Mouse (Mus musculus) liver, adult 10 weeks (tissue): ENCODE data around the gene Zscan4f. TPM values are rescaled to one million over a fixed set of nuclear protein-coding genes. Genes with fewer than 3 reads are reported as not detected.

Experiments
- polyA plus RNA-seq: library from polyadenylated mRNA; stranded (reverse); fragments of 350-450 nt; fragmentation: Illumina TruSeq; extraction: RNeasy Lipid Tissue Mini Kit (QIAGEN cat#74804); gene quantifications from one replicate; pipeline ENCODE4 v1.2.3, GENCODE M21; 2014; ENCODE audit warnings: low read depth, low replicate concordance

The Zscan4f gene
- polyA plus RNA-seq: not detected

DNA sequence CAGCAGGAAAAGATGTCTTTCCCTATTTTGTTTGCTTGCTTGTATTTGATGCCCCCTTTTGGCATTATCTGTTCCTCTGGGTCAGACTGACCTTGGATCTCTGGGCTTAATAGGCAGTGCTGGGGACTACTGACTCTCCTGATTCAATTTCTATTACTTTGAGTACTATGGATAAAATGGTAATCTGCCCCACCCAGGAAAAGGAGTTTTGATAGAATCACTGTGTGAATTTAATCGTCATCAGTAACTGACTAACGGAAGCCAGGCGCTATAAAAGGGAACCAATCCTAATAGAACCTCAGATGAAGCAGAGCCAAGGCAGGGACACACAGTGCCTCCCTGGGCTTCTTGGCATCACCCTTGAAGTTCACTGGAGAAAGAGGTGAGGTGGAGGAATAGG, at the start of gene Zscan4f:
Zscan4f (plus strand) TSS at position 301 of the 400 bp plus-strand sequence.

Other genes with a start within 250 kb of the Zscan4f start
- not detected for gene Zscan4d, start 231.8 kb upstream of the Zscan4f start, polyA plus RNA-seq
- gene Zscan4e, start 87.2 kb upstream of the Zscan4f start, polyA plus RNA-seq: not detected
- not detected for gene Zscan4-ps2, start 116.4 kb downstream of the Zscan4f start, polyA plus RNA-seq
- gene Zscan4-ps3, start 211.4 kb downstream of the Zscan4f start, polyA plus RNA-seq: not detected